Mouse (Mus musculus) G1E (cell line): Measurements from ENCODE around the gene Clasp1.

Experiments used
- CTCF ChIP-seq: IDR thresholded peaks from 2 replicates; pipeline ENCODE4 v1.5.1; 2012; ENCODE audit warnings: low read depth, low read length, inconsistent platforms, mixed read lengths
- POLR2AphosphoS5 ChIP-seq: IDR thresholded peaks from 2 replicates; pipeline ENCODE4 v1.6.1; 2012; ENCODE audit warnings: low read depth, low read length, inconsistent platforms; ENCODE audit not compliant: insufficient replicate concordance

GRCm38 (mm10) chr1:118401991-118402390 is 13.1 kb downstream of the Clasp1 start:
- TF ChIP-seq CTCF (no peak), POLR2AphosphoS5 (no peak)
